Mouse (Mus musculus): ENCODE data around the gene Nfx1. TPM values are rescaled to one million over a fixed set of nuclear protein-coding genes. Genes with fewer than 3 reads are reported as not detected.

Nfx1 gene
- polyA plus RNA-seq, 1 experiment from 2014 or later, result 99.6 TPM

- H3K4me3 ChIP-seq (ENCODE audit: low read depth, low read length), result no peak overlapping the region
- H3K4me1 ChIP-seq (ENCODE audit: control insufficient read depth, insufficient read depth, low read length), result no peaks in the 10 kb centered on the region
- DNase-seq (ENCODE audit: low spot score) (no peak), ATAC-seq (ENCODE audit: insufficient number of reproducible peaks, low FRiP score, low TSS enrichment, low read depth) (no peak)
- H3K9ac ChIP-seq (ENCODE audit: low read length), result no peak overlapping the region
- 91% methylated on average over 5 of the region's 5 CpGs for WGBS
- no peak overlapping the region for H3K27ac ChIP-seq (replicated peaks; ENCODE audit: low read depth, low read length)
- H3K9me3 ChIP-seq (ENCODE audit: control insufficient read depth, low read length), result no peaks in the 10 kb centered on the region
- H3K27me3 ChIP-seq (ENCODE audit: control insufficient read depth, insufficient read depth, low read length), result no peaks in the 10 kb centered on the region
- H3K36me3 ChIP-seq (ENCODE audit: control insufficient read depth, insufficient read depth, low read length), result peaks cover 15% of the 10 kb centered on the region
- H3K4me2 ChIP-seq (ENCODE audit: low read depth, severe bottlenecking), result no peak overlapping the region
Measured at GRCm38 (mm10) chr4:41021094-41021493, 50.4 kb downstream of the Nfx1 start.

- H3K9ac ChIP-seq (ENCODE audit: low read length), result no peak overlapping the region
- WGBS, result 64% methylated on average over 8 of the region's 8 CpGs
- peaks cover 15% of the 10 kb centered on the region for H3K36me3 ChIP-seq (ENCODE audit: control insufficient read depth, insufficient read depth, low read length)
- no peaks in the 10 kb centered on the region for H3K4me1 ChIP-seq (ENCODE audit: control insufficient read depth, insufficient read depth, low read length)
- no peak overlapping the region for H3K27ac ChIP-seq (replicated peaks; ENCODE audit: low read depth, low read length)
- ATAC-seq (ENCODE audit: insufficient number of reproducible peaks, low FRiP score, low TSS enrichment, low read depth), result no peak
- no peak for DNase-seq (ENCODE audit: low spot score)
- H3K4me3 ChIP-seq (ENCODE audit: low read depth, low read length), result no peak overlapping the region
- no peak overlapping the region for H3K4me2 ChIP-seq (ENCODE audit: low read depth, severe bottlenecking)
- H3K27me3 ChIP-seq (ENCODE audit: control insufficient read depth, insufficient read depth, low read length), result no peaks in the 10 kb centered on the region
- no peaks in the 10 kb centered on the region for H3K9me3 ChIP-seq (ENCODE audit: control insufficient read depth, low read length)
Measured at GRCm38 (mm10) chr4:41026086-41026787, 55.5 kb downstream of the Nfx1 start.

- Histone ChIP-seq H3K9ac (ENCODE audit: low read length) (no peak overlapping the region), H3K4me3 (ENCODE audit: low read depth, low read length) (no peak overlapping the region), H3K27me3 (ENCODE audit: control insufficient read depth, insufficient read depth, low read length) (no peaks in the 10 kb centered on the region), H3K27ac (replicated peaks; ENCODE audit: low read depth, low read length) (no peak overlapping the region), H3K4me2 (ENCODE audit: low read depth, severe bottlenecking) (no peak overlapping the region), H3K36me3 (ENCODE audit: control insufficient read depth, insufficient read depth, low read length) (peaks cover 11% of the 10 kb centered on the region), H3K9me3 (ENCODE audit: control insufficient read depth, low read length) (no peaks in the 10 kb centered on the region), H3K4me1 (ENCODE audit: control insufficient read depth, insufficient read depth, low read length) (no peaks in the 10 kb centered on the region)
- ATAC-seq (ENCODE audit: insufficient number of reproducible peaks, low FRiP score, low TSS enrichment, low read depth), result no peak
- no peak for DNase-seq (ENCODE audit: low spot score)
- WGBS, result 93% methylated on average over 3 of the region's 3 CpGs
Measured at GRCm38 (mm10) chr4:41027872-41028271, 57.2 kb downstream of the Nfx1 start.

GRCm38 (mm10) chr4:41028272-41028671 is 57.6 kb downstream of the Nfx1 start:
- Histone ChIP-seq H3K9me3 (ENCODE audit: control insufficient read depth, low read length) (no peaks in the 10 kb centered on the region), H3K27me3 (ENCODE audit: control insufficient read depth, insufficient read depth, low read length) (no peaks in the 10 kb centered on the region), H3K4me3 (ENCODE audit: low read depth, low read length) (no peak overlapping the region), H3K27ac (replicated peaks; ENCODE audit: low read depth, low read length) (no peak overlapping the region), H3K36me3 (ENCODE audit: control insufficient read depth, insufficient read depth, low read length) (peaks cover 11% of the 10 kb centered on the region), H3K4me2 (ENCODE audit: low read depth, severe bottlenecking) (no peak overlapping the region), H3K4me1 (ENCODE audit: control insufficient read depth, insufficient read depth, low read length) (no peaks in the 10 kb centered on the region), H3K9ac (ENCODE audit: low read length) (no peak overlapping the region)
- ATAC-seq (ENCODE audit: insufficient number of reproducible peaks, low FRiP score, low TSS enrichment, low read depth) (no peak), DNase-seq (ENCODE audit: low spot score) (no peak)
- 84% methylated on average over 4 of the region's 4 CpGs for WGBS

GRCm38 (mm10) chr4:41029372-41029771 is 58.7 kb downstream of the Nfx1 start:
- Histone ChIP-seq H3K4me3 (ENCODE audit: low read depth, low read length) (no peak overlapping the region), H3K4me1 (ENCODE audit: control insufficient read depth, insufficient read depth, low read length) (no peaks in the 10 kb centered on the region), H3K27me3 (ENCODE audit: control insufficient read depth, insufficient read depth, low read length) (no peaks in the 10 kb centered on the region), H3K27ac (replicated peaks; ENCODE audit: low read depth, low read length) (no peak overlapping the region), H3K9me3 (ENCODE audit: control insufficient read depth, low read length) (no peaks in the 10 kb centered on the region), H3K9ac (ENCODE audit: low read length) (no peak overlapping the region), H3K36me3 (ENCODE audit: control insufficient read depth, insufficient read depth, low read length) (peaks cover 5% of the 10 kb centered on the region), H3K4me2 (ENCODE audit: low read depth, severe bottlenecking) (no peak overlapping the region)
- 91% methylated on average over 5 of the region's 5 CpGs for WGBS
- ATAC-seq (ENCODE audit: insufficient number of reproducible peaks, low FRiP score, low TSS enrichment, low read depth) (no peak), DNase-seq (ENCODE audit: low spot score) (no peak)

GRCm38 (mm10) chr4:41031242-41031641 is 60.5 kb downstream of the Nfx1 start:
- Histone ChIP-seq H3K36me3 (ENCODE audit: control insufficient read depth, insufficient read depth, low read length) (no peaks in the 10 kb centered on the region; the same call in 1 of the 2 replicates), H3K27me3 (ENCODE audit: control insufficient read depth, insufficient read depth, low read length) (no peaks in the 10 kb centered on the region), H3K4me1 (ENCODE audit: control insufficient read depth, insufficient read depth, low read length) (no peaks in the 10 kb centered on the region), H3K9me3 (ENCODE audit: control insufficient read depth, low read length) (no peaks in the 10 kb centered on the region), H3K4me2 (ENCODE audit: low read depth, severe bottlenecking) (no peak overlapping the region), H3K4me3 (ENCODE audit: low read depth, low read length) (no peak overlapping the region), H3K27ac (replicated peaks; ENCODE audit: low read depth, low read length) (no peak overlapping the region), H3K9ac (ENCODE audit: low read length) (no peak overlapping the region)
- DNase-seq (ENCODE audit: low spot score) (no peak), ATAC-seq (ENCODE audit: insufficient number of reproducible peaks, low FRiP score, low TSS enrichment, low read depth) (no peak)
- WGBS, result 86% methylated on average over 3 of the region's 3 CpGs

- Histone ChIP-seq H3K9ac (ENCODE audit: low read length) (no peak overlapping the region), H3K9me3 (ENCODE audit: control insufficient read depth, low read length) (no peaks in the 10 kb centered on the region), H3K4me1 (ENCODE audit: control insufficient read depth, insufficient read depth, low read length) (no peaks in the 10 kb centered on the region), H3K36me3 (ENCODE audit: control insufficient read depth, insufficient read depth, low read length) (no peaks in the 10 kb centered on the region), H3K27ac (replicated peaks; ENCODE audit: low read depth, low read length) (no peak overlapping the region), H3K4me3 (ENCODE audit: low read depth, low read length) (no peak overlapping the region), H3K27me3 (ENCODE audit: control insufficient read depth, insufficient read depth, low read length) (no peaks in the 10 kb centered on the region), H3K4me2 (ENCODE audit: low read depth, severe bottlenecking) (no peak overlapping the region)
- DNase-seq (ENCODE audit: low spot score) (no peak), ATAC-seq (ENCODE audit: insufficient number of reproducible peaks, low FRiP score, low TSS enrichment, low read depth) (no peak)
- WGBS, result 67% methylated on average over 3 of the region's 3 CpGs
Measured at GRCm38 (mm10) chr4:41037942-41038341, 67.2 kb downstream of the Nfx1 start.

GRCm38 (mm10) chr4:41040983-41041382 is 70.3 kb downstream of the Nfx1 start:
- Histone ChIP-seq H3K4me1 (ENCODE audit: control insufficient read depth, insufficient read depth, low read length) (no peaks in the 10 kb centered on the region), H3K27me3 (ENCODE audit: control insufficient read depth, insufficient read depth, low read length) (no peaks in the 10 kb centered on the region), H3K9me3 (ENCODE audit: control insufficient read depth, low read length) (no peaks in the 10 kb centered on the region), H3K36me3 (ENCODE audit: control insufficient read depth, insufficient read depth, low read length) (no peaks in the 10 kb centered on the region), H3K9ac (ENCODE audit: low read length) (no peak overlapping the region), H3K4me2 (ENCODE audit: low read depth, severe bottlenecking) (no peak overlapping the region), H3K4me3 (ENCODE audit: low read depth, low read length) (no peak overlapping the region), H3K27ac (replicated peaks; ENCODE audit: low read depth, low read length) (no peak overlapping the region)
- ATAC-seq (ENCODE audit: insufficient number of reproducible peaks, low FRiP score, low TSS enrichment, low read depth) (no peak), DNase-seq (ENCODE audit: low spot score) (no peak)
- 79% methylated on average over 7 of the region's 7 CpGs for WGBS

GRCm38 (mm10) chr4:41042880-41043279 is 72.2 kb downstream of the Nfx1 start:
- H3K4me1 ChIP-seq (ENCODE audit: control insufficient read depth, insufficient read depth, low read length), result peaks cover 4% of the 10 kb centered on the region
- no peaks in the 10 kb centered on the region for H3K36me3 ChIP-seq (ENCODE audit: control insufficient read depth, insufficient read depth, low read length)
- no peaks in the 10 kb centered on the region for H3K27me3 ChIP-seq (ENCODE audit: control insufficient read depth, insufficient read depth, low read length)
- no peak overlapping the region for H3K4me3 ChIP-seq (ENCODE audit: low read depth, low read length)
- 81% methylated on average over 12 of the region's 12 CpGs for WGBS
- DNase-seq (ENCODE audit: low spot score), result no peak
- no peak for ATAC-seq (ENCODE audit: insufficient number of reproducible peaks, low FRiP score, low TSS enrichment, low read depth)
- no peak overlapping the region for H3K9ac ChIP-seq (ENCODE audit: low read length)
- H3K27ac ChIP-seq (replicated peaks; ENCODE audit: low read depth, low read length), result no peak overlapping the region
- H3K9me3 ChIP-seq (ENCODE audit: control insufficient read depth, low read length), result no peaks in the 10 kb centered on the region
- no peak overlapping the region for H3K4me2 ChIP-seq (ENCODE audit: low read depth, severe bottlenecking)

Measured in limb, embryonic 11.5 days (tissue).